Mouse (Mus musculus) bone marrow macrophage, adult 2 months (primary cell): ENCODE results near the gene Gm45753. TPM values are rescaled to one million over a fixed set of nuclear protein-coding genes. Genes with fewer than 3 reads are reported as not detected.

ENCODE experiments used
- H3K27ac ChIP-seq: 2 replicates; pipeline ENCODE4 v1.5.1; 2012; ENCODE audit warnings: low read depth, low read length; ENCODE audit not compliant: insufficient read depth
- H3K4me1 ChIP-seq: 2 replicates; pipeline ENCODE4 v1.6.1; 2012; ENCODE audit warnings: low read length; ENCODE audit not compliant: control insufficient read depth, insufficient read depth
- H3K4me3 ChIP-seq: 2 replicates; pipeline ENCODE4 v1.5.1; 2012; ENCODE audit warnings: mild to moderate bottlenecking, low read length, moderate library complexity; ENCODE audit not compliant: insufficient read depth
- CTCF ChIP-seq: IDR thresholded peaks from 2 replicates; pipeline ENCODE4 v1.5.1; 2012; ENCODE audit warnings: low read depth, mild to moderate bottlenecking, low read length, moderate library complexity
- POLR2A ChIP-seq: IDR thresholded peaks from 2 replicates; pipeline ENCODE4 v1.6.1; 2012; ENCODE audit warnings: mild to moderate bottlenecking, low read depth, low read length, borderline replicate concordance
- polyA plus RNA-seq: library from polyadenylated mRNA; stranded (reverse); fragments of >200 nt; gene quantifications from 2 replicates; pipeline ENCODE4 v1.2.4, GENCODE M21; 2012; ENCODE audit not compliant: missing spikeins, insufficient read depth, insufficient read length

Gm45753 gene
- polyA plus RNA-seq, 1 experiment = not detected

- TF ChIP-seq POLR2A (no peak), CTCF (no peak)
Observed at GRCm38 (mm10) chr8:45324151-45324550, 15.9 kb upstream of the Gm45753 start.

GRCm38 (mm10) chr8:45321365-45321764 lies 13.1 kb upstream of the Gm45753 start:
- Histone ChIP-seq H3K27ac (no peak overlapping the region), H3K4me3 (no peak overlapping the region), H3K4me1 (no peaks in the 10 kb centered on the region)
- TF ChIP-seq CTCF (no peak), POLR2A (no peak)

More at GRCm38 (mm10) chr8:45324151-45324550, 15.9 kb upstream of the Gm45753 start:
- no peak overlapping the region for H3K4me3 ChIP-seq
- no peak overlapping the region for H3K27ac ChIP-seq
- H3K4me1 ChIP-seq = peaks cover under 1% of the 10 kb centered on the region; the same call in 1 of the 2 replicates

GRCm38 (mm10) chr8:45320930-45321329 lies 12.7 kb upstream of the Gm45753 start:
- TF ChIP-seq POLR2A (no peak), CTCF (no peak)
- Histone ChIP-seq H3K4me3 (no peak overlapping the region), H3K27ac (no peak overlapping the region)

GRCm38 (mm10) chr8:45310967-45311366 lies 2.7 kb upstream of the Gm45753 start:
- TF ChIP-seq POLR2A = no peak
- no peak for TF ChIP-seq CTCF
- no peaks in the 10 kb centered on the region for H3K4me1 ChIP-seq
- no peak overlapping the region for H3K27ac ChIP-seq
- no peak overlapping the region for H3K4me3 ChIP-seq

More at GRCm38 (mm10) chr8:45320930-45321329, 12.7 kb upstream of the Gm45753 start:
- no peaks in the 10 kb centered on the region for H3K4me1 ChIP-seq

GRCm38 (mm10) chr8:45305479-45305878 lies 2.8 kb downstream of the Gm45753 start:
- no peak for TF ChIP-seq CTCF
- no peak for TF ChIP-seq POLR2A
- Histone ChIP-seq H3K27ac (no peak overlapping the region), H3K4me1 (no peaks in the 10 kb centered on the region), H3K4me3 (no peak overlapping the region)

GRCm38 (mm10) chr8:45304354-45304753 lies 3.9 kb downstream of the Gm45753 start:
- H3K4me3 ChIP-seq = no peak overlapping the region
- H3K27ac ChIP-seq = no peak overlapping the region
- no peaks in the 10 kb centered on the region for H3K4me1 ChIP-seq
- TF ChIP-seq POLR2A (no peak), CTCF (no peak)

GRCm38 (mm10) chr8:45302390-45302789 lies 5.9 kb downstream of the Gm45753 start:
- no peak overlapping the region for H3K4me3 ChIP-seq
- no peak for TF ChIP-seq POLR2A
- no peak for TF ChIP-seq CTCF
- H3K4me1 ChIP-seq = 0 out of 2 replicates have a peak, but pooled peaks cover 2% of the 10 kb centered on the region
- no peak overlapping the region for H3K27ac ChIP-seq

GRCm38 (mm10) chr8:45295276-45295675 lies 13.0 kb downstream of the Gm45753 start:
- no peak for TF ChIP-seq CTCF
- no peak for TF ChIP-seq POLR2A
- Histone ChIP-seq H3K4me3 (no peak overlapping the region), H3K4me1 (0 out of 2 replicates have a peak, but pooled peaks cover 2% of the 10 kb centered on the region), H3K27ac (no peak overlapping the region)

GRCm38 (mm10) chr8:45294687-45295086 lies 13.6 kb downstream of the Gm45753 start, which contains the start of gene Klkb1:
Gene Klkb1, minus strand, starts transcription at chr8:45294859.
- H3K27ac ChIP-seq = no peak within 1 kb of the TSS
- 0 out of 2 replicates have a peak, but pooled peaks cover 2% of the 10 kb centered on the region for H3K4me1 ChIP-seq
- no peak within 1 kb of the TSS for H3K4me3 ChIP-seq
- no peak for TF ChIP-seq CTCF
- no peak for TF ChIP-seq POLR2A

- Histone ChIP-seq H3K4me3 (no peak overlapping the region), H3K4me1 (no peaks in the 10 kb centered on the region), H3K27ac (no peak overlapping the region)
- TF ChIP-seq CTCF (no peak), POLR2A (no peak)
Observed at GRCm38 (mm10) chr8:45291790-45292189, 16.5 kb downstream of the Gm45753 start.
